Mouse (Mus musculus) hindbrain, embryonic 14.5 days (tissue): Measurements from ENCODE around the gene Serpinc1. TPM values are rescaled to one million over a fixed set of nuclear protein-coding genes. Genes with fewer than 3 reads are reported as not detected.
"Not testable (repeated sequence)": the region's sequence is repeated elsewhere in the genome, so short reads cannot be mapped to it uniquely, and the experiment has no call there.

ENCODE experiments used
- ATAC-seq: fragments of 200-750 bp; cut with Nextera tagmentation; 2 replicates; pipeline ENCODE4 v1.8.0; 2017; ENCODE audit warnings: moderate number of reproducible peaks, mild to moderate bottlenecking, moderate TSS enrichment, moderate library complexity; ENCODE audit not compliant: low FRiP score
- DNase-seq: peaks from one replicate; pipeline ENCODE4 v3.0.0-alpha.2; 2015; ENCODE audit warnings: low spot score
- H3K27ac ChIP-seq: fragments of 300-500 bp; sonication (generic); 2 replicates; pipeline ENCODE4 v1.5.1; 2014; ENCODE audit warnings: mild to moderate bottlenecking, moderate library complexity
- H3K27me3 ChIP-seq: fragments of 300-500 bp; sonication (generic); 2 replicates; pipeline ENCODE4 v1.6.1; 2014; ENCODE audit warnings: mild to moderate bottlenecking, low read length, mixed read lengths; ENCODE audit not compliant: control insufficient read depth, insufficient read depth
- H3K36me3 ChIP-seq: fragments of 300-500 bp; sonication (generic); replicated peaks from 2 replicates; pipeline ENCODE4 v1.6.1; 2014; ENCODE audit not compliant: control insufficient read depth, insufficient read depth
- H3K4me1 ChIP-seq: fragments of 300-500 bp; sonication (generic); replicated peaks from 2 replicates; pipeline ENCODE4 v1.6.1; 2014; ENCODE audit warnings: antibody characterized with exemption, low read length, mixed read lengths; ENCODE audit not compliant: control insufficient read depth, insufficient read depth
- H3K4me2 ChIP-seq: fragments of 300-500 bp; sonication (generic); replicated peaks from 2 replicates; pipeline ENCODE4 v1.6.1; 2014; ENCODE audit warnings: mild to moderate bottlenecking, moderate library complexity
- H3K4me3 ChIP-seq: fragments of 300-500 bp; sonication (generic); replicated peaks from 2 replicates; pipeline ENCODE4 v1.5.1; 2014; ENCODE audit warnings: mild to moderate bottlenecking, low read length
- H3K9ac ChIP-seq: fragments of 300-500 bp; sonication (generic); 2 replicates; pipeline ENCODE4 v1.6.1; 2014
- H3K9me3 ChIP-seq: fragments of 300-500 bp; sonication (generic); 2 replicates; pipeline ENCODE4 v1.6.1; 2016; ENCODE audit warnings: low read length; ENCODE audit not compliant: control insufficient read depth
- WGBS: fragments of 180-500 bp; shearing (Covaris S2); extraction: QIAGEN DNeasy Blood & Tissue Kit; methylation state at CpG from one replicate; pipeline ENCODE4 v1.1.7; 2014; 5-methylcytosine and 5-hydroxymethylcytosine counted together
- polyA plus RNA-seq: library from polyadenylated mRNA; unstranded; fragments of >200 nt; fragmentation: Nextera tagmentation; extraction: Ambion mirVana; gene quantifications from 2 replicates; pipeline ENCODE4 v1.2.1, GENCODE M21; 2014

Serpinc1 gene
- polyA plus RNA-seq, 1 experiment from 2014 or later = 3.3 TPM

DNA sequence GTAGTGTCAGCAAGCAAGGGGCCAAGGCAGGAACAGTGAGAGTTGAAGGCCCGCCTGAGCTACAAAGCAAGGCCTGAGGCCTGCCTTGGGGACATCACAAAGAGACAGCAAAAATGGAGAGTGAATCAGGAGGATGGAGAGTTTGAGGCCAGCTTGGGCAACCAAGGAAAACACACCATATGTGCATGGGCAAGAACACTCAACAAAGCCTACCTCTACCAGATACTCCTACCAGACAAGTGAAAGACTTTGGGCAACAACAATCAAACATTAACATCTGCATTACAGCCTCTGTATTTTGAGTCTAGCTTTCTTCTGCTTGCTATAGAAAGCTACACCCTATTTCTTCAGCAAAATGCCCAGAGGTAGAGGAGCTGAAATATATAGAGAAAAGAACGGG lies 29.7 kb downstream of the Serpinc1 start:
- DNase-seq (no peak), ATAC-seq (no peak)
- 93% methylated on average over 2 of the region's 2 CpGs for WGBS
- Histone ChIP-seq H3K27ac (no peak overlapping the region), H3K36me3 (peaks cover 27% of the 10 kb centered on the region), H3K4me3 (no peak overlapping the region), H3K9ac (no peak overlapping the region), H3K9me3 (no peaks in the 10 kb centered on the region), H3K27me3 (no peaks in the 10 kb centered on the region), H3K4me2 (no peak overlapping the region), H3K4me1 (no peaks in the 10 kb centered on the region)

- 94% methylated on average over 4 of the region's 4 CpGs for WGBS
- Histone ChIP-seq H3K4me2 (no peak overlapping the region), H3K4me3 (no peak overlapping the region), H3K36me3 (peaks cover 25% of the 10 kb centered on the region), H3K27me3 (no peaks in the 10 kb centered on the region), H3K27ac (no peak overlapping the region), H3K9me3 (no peaks in the 10 kb centered on the region), H3K9ac (no peak overlapping the region), H3K4me1 (no peaks in the 10 kb centered on the region)
- ATAC-seq (no peak), DNase-seq (no peak)
Observed at GRCm38 (mm10) chr1:161010436-161010835, 32.1 kb downstream of the Serpinc1 start.

- 89% methylated on average over 2 of the region's 2 CpGs for WGBS
Observed at GRCm38 (mm10) chr1:161016378-161016777, 38.0 kb downstream of the Serpinc1 start.

DNA sequence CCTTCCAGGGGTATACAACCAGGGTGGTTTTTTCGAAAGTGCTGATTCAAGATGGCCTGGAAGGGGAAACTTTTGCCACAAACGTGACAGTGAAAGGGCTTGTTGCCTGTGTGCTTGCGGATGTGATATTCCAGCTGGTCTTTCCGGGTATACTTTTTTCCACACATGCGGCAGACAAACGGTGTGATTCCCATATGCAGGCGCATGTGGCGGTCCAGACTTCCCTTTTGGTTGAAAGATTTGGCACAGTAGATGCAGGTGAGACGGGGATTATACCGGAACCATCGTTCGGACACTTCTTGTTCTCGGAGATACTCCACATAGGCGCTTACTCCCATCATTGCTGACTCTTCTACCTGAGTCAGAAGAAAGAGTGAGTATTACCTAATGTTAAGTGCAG lies 41.7 kb downstream of the Serpinc1 start:
- H3K4me2 ChIP-seq = no peak overlapping the region
- WGBS = 97% methylated on average over 14 of the region's 14 CpGs
- H3K9ac ChIP-seq = no peak overlapping the region
- no peak overlapping the region for H3K4me3 ChIP-seq
- peaks cover 42% of the 10 kb centered on the region for H3K36me3 ChIP-seq
- DNase-seq (no peak), ATAC-seq (no peak)
- H3K4me1 ChIP-seq = 0 out of 2 replicates have a peak, but pooled peaks cover 2% of the 10 kb centered on the region
- no peaks in the 10 kb centered on the region for H3K27me3 ChIP-seq
- no peaks in the 10 kb centered on the region for H3K9me3 ChIP-seq
- no peak overlapping the region for H3K27ac ChIP-seq

More at GRCm38 (mm10) chr1:161016378-161016777, 38.0 kb downstream of the Serpinc1 start:
- Histone ChIP-seq H3K4me3 (no peak overlapping the region), H3K27ac (no peak overlapping the region), H3K4me1 (0 out of 2 replicates have a peak, but pooled peaks cover 2% of the 10 kb centered on the region), H3K36me3 (peaks cover 53% of the 10 kb centered on the region), H3K9me3 (no peaks in the 10 kb centered on the region), H3K27me3 (no peaks in the 10 kb centered on the region), H3K9ac (no peak overlapping the region), H3K4me2 (no peak overlapping the region)
- ATAC-seq (no peak), DNase-seq (no peak)

- ATAC-seq (no peak), DNase-seq (no peak)
- Histone ChIP-seq H3K36me3 (peaks cover 45% of the 10 kb centered on the region), H3K4me2 (no peak overlapping the region), H3K4me1 (no peaks in the 10 kb centered on the region), H3K9ac (no peak overlapping the region), H3K9me3 (no peaks in the 10 kb centered on the region), H3K27me3 (no peaks in the 10 kb centered on the region), H3K27ac (no peak overlapping the region), H3K4me3 (no peak overlapping the region)
- WGBS = 96% methylated on average over 5 of the region's 5 CpGs
Observed at GRCm38 (mm10) chr1:161025410-161026210, 47.2 kb downstream of the Serpinc1 start.

GRCm38 (mm10) chr1:161027196-161027595 lies 48.8 kb downstream of the Serpinc1 start:
- DNase-seq (no peak), ATAC-seq (no peak)
- Histone ChIP-seq H3K9me3 (no peaks in the 10 kb centered on the region), H3K4me2 (no peak overlapping the region), H3K36me3 (peaks cover 58% of the 10 kb centered on the region), H3K4me3 (no peak overlapping the region), H3K9ac (no peak overlapping the region), H3K27ac (no peak overlapping the region), H3K4me1 (no peaks in the 10 kb centered on the region), H3K27me3 (no peaks in the 10 kb centered on the region)
- 90% methylated on average over 2 of the region's 2 CpGs for WGBS

DNA sequence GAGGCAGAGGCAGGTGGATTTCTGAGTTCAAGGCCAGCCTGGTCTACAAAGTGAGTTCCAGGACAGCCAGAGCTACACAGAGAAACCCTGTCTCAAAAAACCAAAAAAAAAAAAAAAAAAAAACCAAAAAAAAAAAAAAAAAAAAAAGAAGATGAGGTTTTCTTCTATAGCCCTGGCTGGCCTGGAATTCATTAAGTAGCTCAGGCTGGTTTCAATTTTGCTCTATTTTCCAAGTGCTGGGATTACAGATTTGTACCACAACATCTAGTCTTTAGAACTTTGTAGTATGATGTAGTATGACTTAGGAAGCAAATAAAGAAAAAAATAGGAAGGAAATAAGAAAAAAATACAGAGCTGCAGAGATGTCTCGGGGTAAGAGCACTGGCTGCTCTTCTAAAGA lies 50.0 kb downstream of the Serpinc1 start:
- not testable (repeated sequence) for H3K4me2 ChIP-seq, H3K27ac ChIP-seq

GRCm38 (mm10) chr1:161030058-161030457 lies 51.7 kb downstream of the Serpinc1 start:
- WGBS = 94% methylated on average over 3 of the region's 3 CpGs

More for the DNA sequence above, 50.0 kb downstream of the Serpinc1 start:
- WGBS = 97% methylated on average over 1 of the region's 1 CpGs
- ATAC-seq, DNase-seq, H3K4me3 ChIP-seq, H3K9ac ChIP-seq, H3K9me3 ChIP-seq, H3K27me3 ChIP-seq, H3K4me1 ChIP-seq: not testable (repeated sequence)
- peaks cover 64% of the 10 kb centered on the region for H3K36me3 ChIP-seq

GRCm38 (mm10) chr1:161031881-161032280 lies 53.5 kb downstream of the Serpinc1 start:
- no peak overlapping the region for H3K4me2 ChIP-seq
- 92% methylated on average over 9 of the region's 9 CpGs for WGBS
- peaks cover 63% of the 10 kb centered on the region for H3K36me3 ChIP-seq
- H3K27ac ChIP-seq = no peak overlapping the region
- ATAC-seq (no peak), DNase-seq (no peak)
- peaks cover 17% of the 10 kb centered on the region; the same call in 1 of the 2 replicates for H3K4me1 ChIP-seq
- H3K27me3 ChIP-seq = no peaks in the 10 kb centered on the region
- H3K9ac ChIP-seq = no peak overlapping the region
- no peak overlapping the region for H3K4me3 ChIP-seq
- H3K9me3 ChIP-seq = no peaks in the 10 kb centered on the region

More at GRCm38 (mm10) chr1:161030058-161030457, 51.7 kb downstream of the Serpinc1 start:
- no peak overlapping the region for H3K4me3 ChIP-seq
- no peak overlapping the region for H3K4me2 ChIP-seq
- peaks cover 11% of the 10 kb centered on the region; the same call in 1 of the 2 replicates for H3K4me1 ChIP-seq
- no peak overlapping the region for H3K27ac ChIP-seq
- H3K9me3 ChIP-seq = no peaks in the 10 kb centered on the region
- peaks cover 64% of the 10 kb centered on the region for H3K36me3 ChIP-seq
- no peak for ATAC-seq
- no peak overlapping the region for H3K9ac ChIP-seq
- DNase-seq = no peak
- H3K27me3 ChIP-seq = no peaks in the 10 kb centered on the region
